Mouse (Mus musculus): Measurements from ENCODE around the gene Adam15. TPM values are rescaled to one million over a fixed set of nuclear protein-coding genes. Genes with fewer than 3 reads are reported as not detected.

Adam15 gene
- polyA plus RNA-seq, 1 experiment from 2014 or later = 48.8 TPM

GRCm38 (mm10) chr3:89361675-89362074 lies 11.9 kb upstream of the Adam15 start, which contains the start of gene Dcst2:
Dcst2 (plus strand) TSS chr3:89361975.
- Histone ChIP-seq H3K9ac (no peak within 1 kb of the TSS), H3K36me3 (no peaks in the 10 kb centered on the region), H3K4me2 (no peak within 1 kb of the TSS), H3K4me3 (no peak within 1 kb of the TSS), H3K9me3 (no peaks in the 10 kb centered on the region), H3K4me1 (replicated peaks) (no peaks in the 10 kb centered on the region), H3K27ac (replicated peaks) (no peak within 1 kb of the TSS), H3K27me3 (no peaks in the 10 kb centered on the region)
- no peak for ATAC-seq (ENCODE audit: low read depth)
- 84% methylated on average over 7 of the region's 7 CpGs for WGBS

GRCm38 (mm10) chr3:89360237-89360636 lies 10.4 kb upstream of the Adam15 start:
- Histone ChIP-seq H3K4me2 (no peak overlapping the region), H3K4me1 (replicated peaks) (no peaks in the 10 kb centered on the region), H3K27me3 (no peaks in the 10 kb centered on the region), H3K27ac (replicated peaks) (no peak overlapping the region), H3K4me3 (no peak overlapping the region), H3K9me3 (no peaks in the 10 kb centered on the region), H3K36me3 (no peaks in the 10 kb centered on the region), H3K9ac (no peak overlapping the region)
- no peak for ATAC-seq (ENCODE audit: low read depth)
- WGBS = 79% methylated on average over 3 of the region's 3 CpGs

GRCm38 (mm10) chr3:89359630-89360029 lies 9.8 kb upstream of the Adam15 start:
- H3K36me3 ChIP-seq = no peaks in the 10 kb centered on the region
- no peak for ATAC-seq (ENCODE audit: low read depth)
- no peak overlapping the region for H3K27ac ChIP-seq (replicated peaks)
- 67% methylated on average over 6 of the region's 6 CpGs for WGBS
- H3K27me3 ChIP-seq = no peaks in the 10 kb centered on the region
- H3K4me3 ChIP-seq = no peak overlapping the region
- no peaks in the 10 kb centered on the region for H3K9me3 ChIP-seq
- no peak overlapping the region for H3K4me2 ChIP-seq
- no peak overlapping the region for H3K9ac ChIP-seq
- no peaks in the 10 kb centered on the region for H3K4me1 ChIP-seq (replicated peaks)

- H3K36me3 ChIP-seq = no peaks in the 10 kb centered on the region
- H3K4me2 ChIP-seq = no peak overlapping the region
- no peaks in the 10 kb centered on the region for H3K4me1 ChIP-seq (replicated peaks)
- peaks cover 6% of the 10 kb centered on the region; the same call in 1 of the 2 replicates for H3K27me3 ChIP-seq
- no peak overlapping the region for H3K4me3 ChIP-seq
- no peaks in the 10 kb centered on the region for H3K9me3 ChIP-seq
- no peak overlapping the region for H3K27ac ChIP-seq (replicated peaks)
- no peak for ATAC-seq (ENCODE audit: low read depth)
- 74% methylated on average over 9 of the region's 9 CpGs for WGBS
- no peak overlapping the region for H3K9ac ChIP-seq
Measured at GRCm38 (mm10) chr3:89356029-89356428, 6.2 kb upstream of the Adam15 start.

GRCm38 (mm10) chr3:89355512-89355902 lies 5.7 kb upstream of the Adam15 start:
- H3K27me3 ChIP-seq = peaks cover 6% of the 10 kb centered on the region; the same call in 1 of the 2 replicates
- 84% methylated on average over 6 of the region's 6 CpGs for WGBS
- H3K9me3 ChIP-seq = no peaks in the 10 kb centered on the region
- H3K4me2 ChIP-seq = no peak overlapping the region
- H3K36me3 ChIP-seq = no peaks in the 10 kb centered on the region
- no peak overlapping the region for H3K9ac ChIP-seq
- ATAC-seq (ENCODE audit: low read depth) = no peak
- no peak overlapping the region for H3K4me3 ChIP-seq
- H3K4me1 ChIP-seq (replicated peaks) = peaks cover 4% of the 10 kb centered on the region
- H3K27ac ChIP-seq (replicated peaks) = no peak overlapping the region

GRCm38 (mm10) chr3:89354816-89355511 lies 5.2 kb upstream of the Adam15 start:
- no peaks in the 10 kb centered on the region for H3K36me3 ChIP-seq
- peaks cover 6% of the 10 kb centered on the region; the same call in 1 of the 2 replicates for H3K27me3 ChIP-seq
- no peak overlapping the region for H3K27ac ChIP-seq (replicated peaks)
- WGBS = 21% methylated on average over 5 of the region's 5 CpGs
- H3K4me1 ChIP-seq (replicated peaks) = peaks cover 9% of the 10 kb centered on the region
- no peaks in the 10 kb centered on the region for H3K9me3 ChIP-seq
- H3K9ac ChIP-seq = no peak overlapping the region
- no peak overlapping the region for H3K4me3 ChIP-seq
- no peak for ATAC-seq (ENCODE audit: low read depth)
- no peak overlapping the region for H3K4me2 ChIP-seq

GRCm38 (mm10) chr3:89351271-89351670 lies 1.5 kb upstream of the Adam15 start:
- peaks cover 23% of the 10 kb centered on the region for H3K4me1 ChIP-seq (replicated peaks)
- no peak overlapping the region for H3K9ac ChIP-seq
- H3K27ac ChIP-seq (replicated peaks) = no peak overlapping the region
- 69% methylated on average over 5 of the region's 5 CpGs for WGBS
- no peaks in the 10 kb centered on the region for H3K9me3 ChIP-seq
- H3K4me3 ChIP-seq = no peak overlapping the region
- H3K27me3 ChIP-seq = peaks cover 17% of the 10 kb centered on the region
- ATAC-seq (ENCODE audit: low read depth) = no peak
- peaks cover 4% of the 10 kb centered on the region; the same call in 1 of the 2 replicates for H3K36me3 ChIP-seq
- H3K4me2 ChIP-seq = no peak overlapping the region

GRCm38 (mm10) chr3:89348911-89349868 lies 606 bp downstream of the Adam15 start:
- peaks cover 17% of the 10 kb centered on the region for H3K27me3 ChIP-seq
- H3K27ac ChIP-seq (replicated peaks) = peak overlapping the region; percentile 88
- ATAC-seq (ENCODE audit: low read depth) = peak; percentile 46

GRCm38 (mm10) chr3:89347916-89348315 lies 1.9 kb downstream of the Adam15 start:
- Histone ChIP-seq H3K4me1 (replicated peaks) (peaks cover 23% of the 10 kb centered on the region), H3K4me2 (no peak overlapping the region; the same call in 1 of the 2 replicates), H3K27me3 (peaks cover 17% of the 10 kb centered on the region), H3K4me3 (no peak overlapping the region), H3K27ac (replicated peaks) (no peak overlapping the region), H3K9me3 (no peaks in the 10 kb centered on the region), H3K9ac (no peak overlapping the region), H3K36me3 (peaks cover 24% of the 10 kb centered on the region)
- WGBS = 57% methylated on average over 1 of the region's 1 CpGs
- ATAC-seq (ENCODE audit: low read depth) = no peak

More at GRCm38 (mm10) chr3:89348911-89349868, 606 bp downstream of the Adam15 start:
- Histone ChIP-seq H3K9ac (peak overlapping the region; percentile 77), H3K4me1 (replicated peaks) (peaks cover 23% of the 10 kb centered on the region), H3K4me2 (peak overlapping the region; percentile 95), H3K36me3 (peaks cover 11% of the 10 kb centered on the region; the same call in 1 of the 2 replicates), H3K4me3 (peak overlapping the region; percentile 62), H3K9me3 (no peaks in the 10 kb centered on the region)
- 2% methylated on average over 38 of the region's 38 CpGs for WGBS

- peaks cover 26% of the 10 kb centered on the region for H3K36me3 ChIP-seq
- H3K4me1 ChIP-seq (replicated peaks) = peaks cover 23% of the 10 kb centered on the region
- H3K4me2 ChIP-seq = no peak overlapping the region
- 82% methylated on average over 10 of the region's 10 CpGs for WGBS
- no peak overlapping the region for H3K27ac ChIP-seq (replicated peaks)
- no peak for ATAC-seq (ENCODE audit: low read depth)
- H3K27me3 ChIP-seq = peaks cover 17% of the 10 kb centered on the region
- no peak overlapping the region for H3K9ac ChIP-seq
- H3K4me3 ChIP-seq = no peak overlapping the region
- H3K9me3 ChIP-seq = no peaks in the 10 kb centered on the region
Measured at GRCm38 (mm10) chr3:89346815-89347540, 2.8 kb downstream of the Adam15 start.

GRCm38 (mm10) chr3:89343279-89343678 lies 6.5 kb downstream of the Adam15 start:
- no peak overlapping the region for H3K4me3 ChIP-seq
- 86% methylated on average over 7 of the region's 7 CpGs for WGBS
- H3K4me2 ChIP-seq = no peak overlapping the region
- H3K27me3 ChIP-seq = peaks cover 6% of the 10 kb centered on the region
- peaks cover 26% of the 10 kb centered on the region for H3K36me3 ChIP-seq
- no peaks in the 10 kb centered on the region for H3K9me3 ChIP-seq
- H3K9ac ChIP-seq = no peak overlapping the region
- no peak overlapping the region for H3K27ac ChIP-seq (replicated peaks)
- H3K4me1 ChIP-seq (replicated peaks) = peaks cover 27% of the 10 kb centered on the region
- no peak for ATAC-seq (ENCODE audit: low read depth)
